Mouse (Mus musculus) ES-Bruce4 (cell line): Measurements from ENCODE around the gene Cntnap5b. TPM values are rescaled to one million over a fixed set of nuclear protein-coding genes. Genes with fewer than 3 reads are reported as not detected.

Experiments
- H3K27ac ChIP-seq: 2 replicates; pipeline ENCODE4 v1.5.1; 2012; ENCODE audit warnings: low read length, inconsistent platforms; ENCODE audit not compliant: insufficient read depth
- H3K27me3 ChIP-seq: 2 replicates; pipeline ENCODE4 v1.6.1; 2012; ENCODE audit warnings: mild to moderate bottlenecking, low read length, inconsistent platforms; ENCODE audit not compliant: control insufficient read depth, poor library complexity, insufficient read depth, severe bottlenecking
- H3K36me3 ChIP-seq: 2 replicates; pipeline ENCODE4 v1.6.1; 2012; ENCODE audit warnings: inconsistent platforms, mild to moderate bottlenecking, low read length, moderate library complexity; ENCODE audit not compliant: control insufficient read depth, poor library complexity, insufficient read depth, severe bottlenecking
- H3K4me1 ChIP-seq: one replicate; pipeline ENCODE4 v1.8.1; 2011; ENCODE audit warnings: low read length; ENCODE audit not compliant: control insufficient read depth, insufficient read depth
- H3K4me3 ChIP-seq: 2 replicates; pipeline ENCODE4 v1.5.1; 2011; ENCODE audit warnings: low read depth, mild to moderate bottlenecking, low read length
- H3K9ac ChIP-seq: 2 replicates; pipeline ENCODE4 v1.6.1; 2012; ENCODE audit warnings: low read depth, mild to moderate bottlenecking, inconsistent platforms; ENCODE audit not compliant: poor library complexity, severe bottlenecking
- H3K9me3 ChIP-seq: replicated peaks from 2 replicates; pipeline ENCODE4 v1.6.1; 2012; ENCODE audit warnings: mild to moderate bottlenecking, low read length, inconsistent platforms; ENCODE audit not compliant: control insufficient read depth, poor library complexity, insufficient read depth, severe bottlenecking
- CTCF ChIP-seq: IDR thresholded peaks from one replicate; pipeline ENCODE4 v1.8.1; 2011; ENCODE audit warnings: low read depth, low read length
- EP300 ChIP-seq: IDR thresholded peaks from 2 replicates; pipeline ENCODE4 v1.6.1; 2011; ENCODE audit warnings: low read depth, low read length; ENCODE audit not compliant: insufficient read depth
- POLR2A ChIP-seq: IDR thresholded peaks from one replicate; pipeline ENCODE4 v1.8.1; 2011; ENCODE audit warnings: low read length; ENCODE audit not compliant: insufficient read depth
- polyA plus RNA-seq: library from polyadenylated mRNA; stranded (reverse); fragments of >200 nt; gene quantifications from 2 replicates; pipeline ENCODE4 v1.2.4, GENCODE M21; 2011; ENCODE audit warnings: low read depth; ENCODE audit not compliant: missing spikeins, insufficient read depth, insufficient read length

The Cntnap5b gene
- polyA plus RNA-seq, 1 experiment = not detected

DNA sequence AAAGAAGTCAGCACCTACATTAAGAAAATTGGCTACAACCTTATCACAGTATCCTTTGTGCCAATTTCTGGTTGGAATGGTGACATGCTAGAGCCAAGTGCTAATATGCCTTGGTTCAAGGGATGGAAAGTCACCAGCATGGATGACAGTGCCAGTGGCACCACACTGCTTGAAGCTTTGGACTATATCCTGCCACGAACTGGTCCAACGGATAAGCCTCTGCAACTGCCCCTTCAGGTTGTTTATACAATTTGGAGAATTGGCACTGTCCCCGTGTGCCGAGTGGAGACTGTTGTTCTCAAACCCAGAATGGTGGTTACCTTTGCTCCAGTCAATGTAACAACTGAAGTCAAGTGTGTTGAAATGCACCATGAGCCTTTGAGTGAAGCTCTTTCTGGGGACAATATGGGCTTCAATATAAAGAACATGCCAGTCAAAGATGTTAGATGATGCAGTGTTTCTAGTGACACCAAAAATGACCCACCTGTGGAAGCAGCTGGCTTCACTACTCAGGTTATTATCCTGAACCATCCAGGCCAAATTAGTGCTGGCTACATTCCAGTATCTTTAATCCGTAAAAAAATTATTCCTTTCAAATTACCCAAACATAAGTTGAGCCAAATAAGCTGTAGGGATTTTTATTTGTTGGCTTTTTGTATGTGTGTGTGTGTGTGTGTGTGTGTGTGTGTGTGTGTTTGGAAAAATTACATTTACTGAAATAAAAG is 233.6 kb downstream of the Cntnap5b start:
- Histone ChIP-seq H3K9ac (no peak overlapping the region), H3K27me3 (no peaks in the 10 kb centered on the region), H3K36me3 (no peaks in the 10 kb centered on the region), H3K4me3 (no peak overlapping the region), H3K9me3 (no peaks in the 10 kb centered on the region), H3K27ac (no peak overlapping the region), H3K4me1 (no peaks in the 10 kb centered on the region)
- TF ChIP-seq POLR2A = no peak

DNA sequence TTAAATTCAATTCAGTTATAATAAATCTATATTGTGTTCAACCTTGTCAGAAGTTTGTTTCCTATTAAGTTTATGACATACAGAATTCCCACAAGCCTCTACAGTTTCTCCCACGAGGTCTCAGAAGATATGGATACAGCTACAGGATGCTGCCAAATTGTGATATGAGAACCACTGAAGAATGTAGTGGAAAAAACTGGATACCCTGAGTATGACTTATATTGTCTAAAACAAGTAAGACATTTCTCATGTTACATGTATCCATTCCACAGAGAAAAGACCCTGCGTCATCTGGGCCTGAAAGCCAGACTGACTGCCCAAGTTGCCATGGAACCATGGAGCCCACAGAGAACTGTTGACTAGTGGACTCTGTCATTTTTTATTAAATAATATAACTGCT is 269.2 kb downstream of the Cntnap5b start:
- H3K36me3 ChIP-seq = no peaks in the 10 kb centered on the region
- TF ChIP-seq CTCF (no peak), POLR2A (no peak), EP300 (no peak)
- H3K9ac ChIP-seq = no peak overlapping the region
- H3K27me3 ChIP-seq = no peaks in the 10 kb centered on the region; the same call in 1 of the 2 replicates
- H3K4me3 ChIP-seq = no peak overlapping the region
- H3K9me3 ChIP-seq = no peaks in the 10 kb centered on the region
- H3K4me1 ChIP-seq = no peaks in the 10 kb centered on the region
- H3K27ac ChIP-seq = no peak overlapping the region

DNA sequence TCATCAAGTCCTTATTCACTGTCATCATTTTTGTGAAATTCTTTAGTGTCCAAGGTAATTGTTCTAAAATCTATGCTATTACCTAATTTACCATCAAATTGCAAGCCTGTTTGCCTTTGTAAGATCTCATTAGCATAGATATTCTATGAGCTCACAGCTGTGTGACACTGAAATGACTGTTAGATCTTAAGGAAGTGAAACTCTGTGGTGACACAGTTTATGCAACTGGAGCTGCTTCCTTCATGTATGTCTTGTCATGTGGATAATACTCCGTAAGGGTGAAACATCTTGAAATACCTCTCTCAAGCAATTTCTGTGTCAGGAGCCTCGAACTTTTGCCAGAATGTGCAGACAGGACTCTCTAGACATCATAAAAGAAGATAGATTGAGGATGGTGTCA is 307.2 kb downstream of the Cntnap5b start:
- Histone ChIP-seq H3K4me1 (no peaks in the 10 kb centered on the region), H3K9me3 (peaks cover 2% of the 10 kb centered on the region; the same call in 1 of the 2 replicates), H3K27me3 (no peaks in the 10 kb centered on the region), H3K36me3 (no peaks in the 10 kb centered on the region), H3K4me3 (no peak overlapping the region), H3K27ac (no peak overlapping the region), H3K9ac (no peak overlapping the region)
- TF ChIP-seq EP300 = no peak
- no peak for TF ChIP-seq CTCF

DNA sequence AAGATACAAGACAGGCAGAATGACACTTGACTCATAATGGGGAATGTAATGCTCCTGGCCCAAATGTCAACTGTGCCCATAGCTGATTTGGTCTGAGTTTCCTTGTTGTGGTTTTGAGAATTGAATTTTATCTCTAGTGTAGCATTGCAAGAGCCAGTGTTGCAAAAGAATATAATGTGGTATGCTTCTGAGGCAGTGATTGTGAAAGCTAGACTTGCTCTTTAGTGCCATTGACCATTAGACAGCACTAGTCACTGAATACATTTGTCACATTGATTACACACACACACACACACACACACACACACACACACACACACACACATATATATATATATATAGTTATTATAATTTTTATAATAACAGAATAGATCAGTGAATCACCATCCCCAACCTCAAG is 328.0 kb downstream of the Cntnap5b start:
- TF ChIP-seq CTCF (no peak), EP300 (no peak), POLR2A (no peak)
- H3K27me3 ChIP-seq = no peaks in the 10 kb centered on the region
- no peak overlapping the region for H3K27ac ChIP-seq
- H3K4me3 ChIP-seq = no peak overlapping the region
- H3K9me3 ChIP-seq = no peaks in the 10 kb centered on the region
- H3K9ac ChIP-seq = no peak overlapping the region
- H3K4me1 ChIP-seq = no peaks in the 10 kb centered on the region
- no peaks in the 10 kb centered on the region for H3K36me3 ChIP-seq

DNA sequence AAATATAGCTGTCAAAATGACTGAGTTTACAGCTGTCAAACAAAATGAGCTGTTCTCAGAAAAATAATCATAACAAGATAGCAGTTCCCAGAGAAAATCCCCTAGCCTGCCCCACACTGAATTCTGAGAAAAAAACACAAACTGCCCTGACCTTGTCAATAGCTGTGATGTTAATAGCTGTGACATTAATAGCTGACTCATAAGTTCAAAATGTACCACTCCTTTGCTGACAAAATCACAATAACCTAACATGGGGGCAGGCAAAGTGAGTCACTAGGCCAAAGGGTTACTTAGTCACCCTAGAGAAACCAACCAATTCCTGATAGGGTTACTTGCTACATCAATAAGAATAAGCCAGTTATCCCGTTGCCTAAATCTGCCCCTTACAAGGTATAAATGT is 328.5 kb downstream of the Cntnap5b start:
- Histone ChIP-seq H3K4me3 (no peak overlapping the region), H3K4me1 (no peaks in the 10 kb centered on the region), H3K27me3 (no peaks in the 10 kb centered on the region), H3K36me3 (no peaks in the 10 kb centered on the region), H3K27ac (no peak overlapping the region), H3K9me3 (no peaks in the 10 kb centered on the region), H3K9ac (no peak overlapping the region)
- TF ChIP-seq EP300 = no peak
- no peak for TF ChIP-seq POLR2A
- TF ChIP-seq CTCF = no peak

GRCm38 (mm10) chr1:100104343-100104742 is 331.8 kb downstream of the Cntnap5b start:
- TF ChIP-seq EP300 = no peak
- TF ChIP-seq CTCF = no peak
- TF ChIP-seq POLR2A = no peak
- Histone ChIP-seq H3K4me1 (no peaks in the 10 kb centered on the region), H3K36me3 (no peaks in the 10 kb centered on the region), H3K27me3 (no peaks in the 10 kb centered on the region), H3K4me3 (no peak overlapping the region), H3K9ac (no peak overlapping the region), H3K27ac (no peak overlapping the region), H3K9me3 (no peaks in the 10 kb centered on the region)
